Mouse (Mus musculus): ENCODE data around the gene Mindy3. TPM values are rescaled to one million over a fixed set of nuclear protein-coding genes. Genes with fewer than 3 reads are reported as not detected.
"Not testable (repeated sequence)": the region's sequence is repeated elsewhere in the genome, so short reads cannot be mapped to it uniquely, and the experiment has no call there.

Mindy3 gene
- 52.4 and 56.6 TPM in 2 replicates for polyA plus RNA-seq (2015; fragmentation: Nextera tagmentation; extraction: Ambion mirVana)

- no peaks in the 10 kb centered on the region for H3K27me3 ChIP-seq
- peak; percentile 94 for ATAC-seq (ENCODE audit: low FRiP score)
- H3K9me3 ChIP-seq: no peaks in the 10 kb centered on the region
- peak within 1 kb of the TSS; percentile 92 for H3K4me3 ChIP-seq
- peak within 1 kb of the TSS; percentile 85 for H3K9ac ChIP-seq
- peak within 1 kb of the TSS; percentile 81 for H3K27ac ChIP-seq
- no peaks in the 10 kb centered on the region for H3K36me3 ChIP-seq
- WGBS: 0% methylated on average over 25 of the region's 25 CpGs
- peak within 1 kb of the TSS; percentile 83 for H3K4me2 ChIP-seq
- H3K4me1 ChIP-seq (replicated peaks): peaks cover 15% of the 10 kb centered on the region
These were observed at the start of gene Mindy3 for GRCm38 (mm10) chr2:12419262-12419655. Gene Mindy3 (minus strand): TSS chr2:12419470.

DNA sequence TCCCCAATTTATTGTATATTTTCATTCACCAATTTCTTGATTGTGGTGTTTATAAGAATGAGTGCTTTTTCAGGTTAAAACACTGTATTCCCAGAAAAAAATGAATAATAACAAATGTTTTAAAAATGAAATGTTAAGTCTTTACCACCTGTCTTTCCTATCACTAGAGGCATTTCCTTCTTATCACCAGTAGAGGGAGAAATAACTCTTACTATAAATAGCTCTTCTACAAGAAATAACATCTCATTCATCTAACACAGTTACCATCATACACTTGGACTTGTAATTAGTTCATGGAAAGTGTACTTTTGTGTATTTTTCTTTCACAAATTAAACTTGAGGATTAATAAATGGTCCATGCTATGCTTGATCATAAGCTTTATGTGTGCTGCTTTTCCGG is 40.5 kb upstream of the Mindy3 start:
- Histone ChIP-seq H3K27ac (no peak overlapping the region), H3K9me3 (no peaks in the 10 kb centered on the region), H3K36me3 (no peaks in the 10 kb centered on the region), H3K9ac (no peak overlapping the region), H3K27me3 (no peaks in the 10 kb centered on the region), H3K4me3 (no peak overlapping the region), H3K4me2 (no peak overlapping the region), H3K4me1 (replicated peaks) (no peaks in the 10 kb centered on the region)
- 74% methylated on average over 1 of the region's 1 CpGs for WGBS
- no peak for ATAC-seq (ENCODE audit: low FRiP score)

DNA sequence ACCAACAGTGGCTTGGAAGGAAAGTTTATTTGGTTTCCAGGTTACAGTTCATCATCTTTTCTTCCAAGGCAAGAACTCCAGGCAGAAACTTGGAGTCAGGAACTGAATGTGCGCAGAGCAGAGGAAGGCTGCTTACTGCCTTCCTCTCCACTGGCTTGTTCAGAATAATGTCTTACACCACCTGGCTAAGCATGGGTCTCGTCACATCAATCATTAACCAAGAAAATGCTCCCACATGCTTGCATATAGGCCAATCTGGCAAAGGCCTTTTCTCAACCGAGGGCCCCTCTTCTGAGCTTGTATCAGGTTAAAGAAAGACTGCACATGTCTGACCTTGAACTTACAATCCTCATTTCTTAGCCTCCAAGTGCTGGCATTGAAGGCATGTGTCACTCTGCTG is 30.8 kb upstream of the Mindy3 start:
- no peaks in the 10 kb centered on the region for H3K9me3 ChIP-seq
- H3K4me1 ChIP-seq (replicated peaks): no peaks in the 10 kb centered on the region
- no peaks in the 10 kb centered on the region for H3K36me3 ChIP-seq
- H3K27ac ChIP-seq: no peak overlapping the region
- ATAC-seq (ENCODE audit: low FRiP score): no peak
- H3K4me2 ChIP-seq: no peak overlapping the region
- WGBS: 91% methylated on average over 3 of the region's 3 CpGs
- H3K27me3 ChIP-seq: no peaks in the 10 kb centered on the region
- no peak overlapping the region for H3K9ac ChIP-seq
- H3K4me3 ChIP-seq: no peak overlapping the region

GRCm38 (mm10) chr2:12440120-12440519 is 20.9 kb upstream of the Mindy3 start:
- Histone ChIP-seq H3K4me2 (no peak overlapping the region), H3K27me3 (no peaks in the 10 kb centered on the region), H3K4me3 (no peak overlapping the region), H3K9ac (no peak overlapping the region), H3K9me3 (no peaks in the 10 kb centered on the region), H3K27ac (no peak overlapping the region), H3K4me1 (replicated peaks) (no peaks in the 10 kb centered on the region), H3K36me3 (no peaks in the 10 kb centered on the region)
- ATAC-seq (ENCODE audit: low FRiP score): no peak

DNA sequence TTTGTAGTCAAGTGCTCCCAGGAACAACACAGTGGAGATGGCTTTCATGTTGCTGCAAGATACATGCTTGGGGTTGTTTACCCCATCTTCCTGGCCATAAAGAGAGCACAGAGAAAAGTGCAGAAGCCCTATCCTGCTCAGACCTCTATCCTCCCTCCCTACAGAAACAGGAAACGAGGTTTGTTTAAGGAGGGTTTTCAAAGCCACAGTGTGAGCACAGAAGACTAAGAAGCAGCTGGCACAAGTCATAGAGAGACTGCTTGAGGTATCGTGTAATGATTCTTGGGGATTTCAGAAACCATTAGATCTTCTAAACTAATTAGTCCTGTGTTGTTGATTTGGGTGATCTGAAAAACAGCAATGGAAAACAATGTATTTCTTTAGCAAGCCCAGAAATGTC is 20.3 kb upstream of the Mindy3 start:
- no peak overlapping the region for H3K27ac ChIP-seq
- no peak overlapping the region for H3K4me3 ChIP-seq
- no peaks in the 10 kb centered on the region for H3K4me1 ChIP-seq (replicated peaks)
- no peaks in the 10 kb centered on the region for H3K27me3 ChIP-seq
- H3K4me2 ChIP-seq: no peak overlapping the region
- no peaks in the 10 kb centered on the region for H3K9me3 ChIP-seq
- 67% methylated on average over 2 of the region's 2 CpGs for WGBS
- no peak overlapping the region for H3K9ac ChIP-seq
- no peak for ATAC-seq (ENCODE audit: low FRiP score)
- H3K36me3 ChIP-seq: no peaks in the 10 kb centered on the region

GRCm38 (mm10) chr2:12438181-12438580 is 18.9 kb upstream of the Mindy3 start:
- H3K4me3 ChIP-seq: no peak overlapping the region
- H3K36me3 ChIP-seq: no peaks in the 10 kb centered on the region
- no peak overlapping the region for H3K27ac ChIP-seq
- no peak; the same call in 1 of the 2 replicates for ATAC-seq (ENCODE audit: low FRiP score)
- H3K4me2 ChIP-seq: no peak overlapping the region
- H3K9me3 ChIP-seq: no peaks in the 10 kb centered on the region
- H3K4me1 ChIP-seq (replicated peaks): no peaks in the 10 kb centered on the region
- H3K9ac ChIP-seq: no peak overlapping the region
- 86% methylated on average over 2 of the region's 2 CpGs for WGBS
- H3K27me3 ChIP-seq: no peaks in the 10 kb centered on the region

DNA sequence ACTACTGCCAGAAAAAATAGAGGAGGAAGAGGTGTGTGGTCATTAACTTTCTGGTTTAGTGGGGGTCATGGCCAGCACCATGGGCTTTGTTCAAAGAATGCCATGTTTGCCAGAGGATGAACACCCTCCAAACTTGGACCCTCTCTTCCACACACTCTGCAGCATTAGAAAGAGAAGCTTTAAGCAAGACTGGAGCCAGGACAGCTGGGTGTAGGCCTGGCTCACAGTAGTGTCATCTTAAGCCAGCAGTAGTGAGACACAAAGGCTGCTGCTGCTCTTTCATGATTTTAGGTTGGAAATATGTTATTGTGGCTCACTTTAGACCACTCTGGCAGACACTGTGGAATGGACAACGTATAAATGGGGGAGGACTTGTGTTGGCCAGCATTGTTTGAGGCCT is 12.8 kb upstream of the Mindy3 start:
- H3K36me3 ChIP-seq: no peaks in the 10 kb centered on the region
- ATAC-seq (ENCODE audit: low FRiP score): no peak
- no peak overlapping the region for H3K9ac ChIP-seq
- no peak overlapping the region for H3K4me3 ChIP-seq
- no peaks in the 10 kb centered on the region for H3K9me3 ChIP-seq
- H3K27ac ChIP-seq: no peak overlapping the region
- no peaks in the 10 kb centered on the region for H3K27me3 ChIP-seq
- no peaks in the 10 kb centered on the region for H3K4me1 ChIP-seq (replicated peaks)
- no peak overlapping the region for H3K4me2 ChIP-seq
- 77% methylated on average over 1 of the region's 1 CpGs for WGBS

DNA sequence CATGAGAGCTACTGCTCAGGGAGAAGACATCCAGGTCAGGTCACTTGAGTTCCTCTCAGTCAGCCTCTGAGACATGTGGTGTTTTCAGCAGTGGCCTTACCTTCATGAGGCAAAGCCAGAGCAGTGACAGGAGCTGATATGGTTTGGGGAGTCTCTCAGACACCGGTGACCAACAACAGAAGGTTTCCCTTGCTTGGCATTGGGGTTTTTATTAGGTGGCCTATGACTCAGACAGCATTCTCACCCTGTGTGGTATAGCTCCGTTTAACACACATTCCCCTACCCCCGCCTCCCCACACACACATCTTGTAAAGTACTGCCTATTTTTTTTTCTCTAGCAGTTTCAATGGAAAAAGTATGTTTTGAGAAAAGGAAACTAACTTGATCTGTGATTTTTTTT is 5.1 kb upstream of the Mindy3 start:
- Histone ChIP-seq H3K4me2 (no peak overlapping the region), H3K27me3 (no peaks in the 10 kb centered on the region), H3K9me3 (no peaks in the 10 kb centered on the region), H3K36me3 (no peaks in the 10 kb centered on the region), H3K4me3 (no peak overlapping the region), H3K9ac (no peak overlapping the region), H3K4me1 (replicated peaks) (no peaks in the 10 kb centered on the region), H3K27ac (no peak overlapping the region)
- ATAC-seq (ENCODE audit: low FRiP score): no peak
- WGBS: 84% methylated on average over 3 of the region's 3 CpGs

DNA sequence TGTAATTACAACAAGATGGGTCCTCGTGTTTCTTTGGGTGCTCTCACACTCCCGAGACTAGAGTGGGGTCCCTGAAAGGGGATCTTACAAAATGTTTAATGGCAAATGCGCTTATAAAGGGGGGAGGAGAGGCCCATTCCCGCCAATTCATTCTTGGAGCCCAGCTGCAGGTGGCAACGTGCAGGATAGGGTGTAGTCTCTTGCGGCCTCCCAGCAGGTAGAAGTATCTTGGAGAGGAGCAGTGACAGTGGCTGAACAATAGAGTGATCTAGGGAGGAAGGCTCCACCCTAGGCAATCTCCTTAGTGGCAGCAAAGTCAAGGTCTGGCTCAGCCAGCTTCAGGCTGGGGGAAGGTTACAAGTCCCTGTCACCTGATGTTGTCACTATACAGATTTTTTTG is 4.2 kb upstream of the Mindy3 start:
- not testable (repeated sequence) for H3K36me3 ChIP-seq; H3K4me2 ChIP-seq; H3K4me3 ChIP-seq; ATAC-seq (ENCODE audit: low FRiP score); H3K4me1 ChIP-seq (replicated peaks); H3K27ac ChIP-seq; H3K27me3 ChIP-seq; H3K9me3 ChIP-seq; H3K9ac ChIP-seq
- 57% methylated on average over 6 of the region's 6 CpGs for WGBS

DNA sequence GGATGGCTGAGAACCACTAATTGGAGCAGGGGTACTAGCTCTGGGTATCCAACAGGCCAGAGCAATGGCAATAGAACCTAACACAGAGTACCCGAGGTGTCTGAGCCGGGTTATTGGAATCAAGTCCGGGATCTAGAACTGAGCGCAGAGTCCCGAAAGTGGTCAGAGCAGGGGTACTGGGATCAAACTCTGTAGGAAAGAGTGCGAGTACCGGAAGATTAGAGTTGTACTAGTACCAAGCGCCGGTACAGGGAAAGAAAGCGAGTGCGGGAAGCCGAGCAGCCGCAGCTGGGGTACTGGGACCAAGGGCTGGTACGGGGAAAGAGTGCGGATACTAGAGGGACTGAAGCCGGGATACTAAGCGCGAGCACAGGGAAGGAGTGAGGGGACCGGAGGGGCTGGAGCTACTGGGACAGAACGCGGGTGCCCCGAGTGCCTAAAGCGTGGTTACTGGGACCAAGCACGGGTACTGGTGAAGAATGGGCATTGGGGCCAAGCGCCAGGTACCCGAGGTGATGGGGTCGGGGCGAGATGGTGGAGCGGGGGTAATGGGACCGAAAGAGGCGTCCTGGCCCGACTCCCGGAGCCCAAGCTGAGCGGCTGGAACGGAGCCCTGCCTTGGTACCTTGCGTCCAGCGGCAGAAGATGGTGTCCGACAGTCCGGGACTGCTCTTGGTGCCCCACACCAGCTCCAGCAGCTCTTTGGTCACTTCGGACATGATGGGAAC is 572 bp downstream of the Mindy3 start:
- Histone ChIP-seq H3K4me1 (replicated peaks) (peaks cover 15% of the 10 kb centered on the region), H3K4me3 (peak overlapping the region; percentile 92), H3K4me2 (peak overlapping the region; percentile 83), H3K27me3 (no peaks in the 10 kb centered on the region), H3K9me3 (no peaks in the 10 kb centered on the region), H3K27ac (peak overlapping the region; percentile 81), H3K36me3 (no peaks in the 10 kb centered on the region), H3K9ac (peak overlapping the region; percentile 85)
- ATAC-seq (ENCODE audit: low FRiP score): peak; percentile 82
- 1% methylated on average over 40 of the region's 40 CpGs for WGBS

DNA sequence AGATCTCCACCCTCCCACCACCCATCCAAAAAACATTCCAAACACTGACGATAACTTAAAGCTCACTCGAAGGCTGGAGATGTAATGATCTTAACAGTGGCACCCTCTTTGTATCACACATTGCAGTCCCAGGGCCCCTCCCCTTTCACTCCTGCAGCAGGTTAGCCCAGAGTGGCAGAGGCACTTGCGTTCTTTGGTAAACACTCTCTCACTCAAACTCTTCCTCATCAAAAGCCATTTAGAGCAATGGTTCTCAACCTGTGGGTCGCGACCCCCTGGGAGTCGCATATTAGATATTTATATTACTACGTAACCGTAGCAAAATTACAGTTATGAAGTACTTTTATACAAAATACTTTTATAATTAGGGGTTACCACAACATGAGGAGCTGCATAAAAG is 1.1 kb downstream of the Mindy3 start:
- H3K9ac ChIP-seq: peak overlapping the region; percentile 85

DNA sequence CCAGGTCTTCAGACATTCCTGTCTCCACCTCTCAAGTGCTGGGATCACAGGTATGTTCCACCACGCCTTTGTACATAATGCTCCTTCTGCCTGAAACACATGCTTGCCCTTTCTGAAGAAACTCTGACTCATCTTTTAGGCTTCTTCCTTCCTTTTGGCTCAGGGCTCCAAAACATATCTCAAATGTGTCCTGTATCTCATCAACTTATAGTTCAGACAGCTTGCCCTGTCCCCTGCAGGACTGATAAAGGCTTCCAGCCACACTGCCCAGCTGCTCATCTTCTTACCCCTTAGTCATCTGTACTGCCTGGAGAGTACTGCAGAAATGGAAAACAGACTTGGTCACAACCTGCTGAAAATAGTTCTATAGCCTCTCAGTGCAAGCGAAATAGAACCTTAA is 7.0 kb downstream of the Mindy3 start:
- no peak overlapping the region for H3K27ac ChIP-seq
- whole genome bisulfite sequencing: 93% methylated on average over 2 of the region's 2 CpGs
- no peak overlapping the region for H3K4me2 ChIP-seq
- no peak overlapping the region for H3K9ac ChIP-seq
- H3K4me1 ChIP-seq (replicated peaks): peaks cover 3% of the 10 kb centered on the region; the same call in 1 of the 2 replicates
- H3K27me3 ChIP-seq: no peaks in the 10 kb centered on the region
- H3K4me3 ChIP-seq: no peak overlapping the region
- no peak for ATAC-seq (ENCODE audit: low FRiP score)
- H3K36me3 ChIP-seq: no peaks in the 10 kb centered on the region
- no peaks in the 10 kb centered on the region for H3K9me3 ChIP-seq

More for the DNA sequence above, 1.1 kb downstream of the Mindy3 start:
- Histone ChIP-seq H3K27me3 (no peaks in the 10 kb centered on the region), H3K9me3 (no peaks in the 10 kb centered on the region), H3K4me2 (peak overlapping the region; percentile 83), H3K36me3 (no peaks in the 10 kb centered on the region), H3K27ac (no peak overlapping the region), H3K4me3 (peak overlapping the region; percentile 92), H3K4me1 (replicated peaks) (peaks cover 15% of the 10 kb centered on the region)
- ATAC-seq (ENCODE audit: low FRiP score): no peak
- 51% methylated on average over 8 of the region's 8 CpGs for WGBS

GRCm38 (mm10) chr2:12411129-12411528 is 8.1 kb downstream of the Mindy3 start:
- WGBS: 47% methylated on average over 2 of the region's 2 CpGs
- Histone ChIP-seq H3K4me1 (replicated peaks) (no peaks in the 10 kb centered on the region), H3K4me3 (no peak overlapping the region), H3K9me3 (no peaks in the 10 kb centered on the region), H3K9ac (no peak overlapping the region), H3K4me2 (no peak overlapping the region), H3K27ac (no peak overlapping the region), H3K36me3 (no peaks in the 10 kb centered on the region), H3K27me3 (no peaks in the 10 kb centered on the region)
- no peak for ATAC-seq (ENCODE audit: low FRiP score)

All from hindbrain, embryonic 13.5 days (tissue).